Mouse (Mus musculus) layer of hippocampus, postnatal 14 days (tissue): ENCODE data around the gene Nabp2. TPM values are rescaled to one million over a fixed set of nuclear protein-coding genes. Genes with fewer than 3 reads are reported as not detected.
A peak's percentile ranks its signal among the peaks of the same experiment; 100 is the strongest.

ENCODE experiments used
- DNase-seq, 2 experiments: peaks; one replicate each; pipeline ENCODE4 v3.0.0; 2021 to 2022; ENCODE audit warnings: low spot score in 2 of 2, mixed read lengths in 1 of 2
- total RNA-seq, 2 experiments: library from RNA; stranded (reverse); gene quantifications; 2 replicates each; pipeline ENCODE4 v1.2.3; 2021

The Nabp2 gene
- total RNA-seq, 2 experiments from 2014 or later: 94.5 TPM

GRCm38 (mm10) chr10:128433417-128433816, 22.1 kb upstream of the Nabp2 start:
- DNase-seq: no peak

- DNase-seq: no peak
Observed at GRCm38 (mm10) chr10:128429454-128429853, 18.2 kb upstream of the Nabp2 start.

- no peak for DNase-seq
Observed at GRCm38 (mm10) chr10:128429052-128429451, 17.8 kb upstream of the Nabp2 start.

GRCm38 (mm10) chr10:128425260-128425659, 14.0 kb upstream of the Nabp2 start:
- DNase-seq: no peak

- no peak for DNase-seq
Observed at GRCm38 (mm10) chr10:128424604-128425003, 13.3 kb upstream of the Nabp2 start.

- DNase-seq: no peak
Observed at GRCm38 (mm10) chr10:128422426-128422825, 11.1 kb upstream of the Nabp2 start.

GRCm38 (mm10) chr10:128414848-128415247, 3.6 kb upstream of the Nabp2 start:
- DNase-seq: no peak

- no peak for DNase-seq
Observed at GRCm38 (mm10) chr10:128413076-128413475, 1.8 kb upstream of the Nabp2 start.

GRCm38 (mm10) chr10:128412558-128412957, 1.3 kb upstream of the Nabp2 start:
- no peak for DNase-seq

GRCm38 (mm10) chr10:128412055-128412381, 726 bp upstream of the Nabp2 start:
- no peak for DNase-seq

GRCm38 (mm10) chr10:128410560-128410845, 789 bp downstream of the Nabp2 start:
- DNase-seq: no peak

- peak; percentile 95 to 99 for DNase-seq
Observed at GRCm38 (mm10) chr10:128409692-128410559, 1.4 kb downstream of the Nabp2 start.

GRCm38 (mm10) chr10:128408591-128409535, 2.4 kb downstream of the Nabp2 start:
- peak; percentile 55 to 63 for DNase-seq

GRCm38 (mm10) chr10:128403931-128404330, 7.4 kb downstream of the Nabp2 start:
- no peak for DNase-seq

GRCm38 (mm10) chr10:128401638-128402037, 9.7 kb downstream of the Nabp2 start:
- no peak for DNase-seq

- DNase-seq: no peak
Observed at GRCm38 (mm10) chr10:128401056-128401455, 10.2 kb downstream of the Nabp2 start, which contains the start of gene Slc39a5. TSS of gene Slc39a5 (minus strand) at chr10:128401229.

- no peak for DNase-seq
Observed at GRCm38 (mm10) chr10:128400338-128400737, 11.0 kb downstream of the Nabp2 start.

GRCm38 (mm10) chr10:128397466-128397865, 13.8 kb downstream of the Nabp2 start:
- DNase-seq: no peak

- DNase-seq: no peak
Observed at GRCm38 (mm10) chr10:128396716-128397264, 14.5 kb downstream of the Nabp2 start.

GRCm38 (mm10) chr10:128396017-128396673, 15.1 kb downstream of the Nabp2 start:
- DNase-seq: no peak

GRCm38 (mm10) chr10:128391850-128392249, 19.4 kb downstream of the Nabp2 start:
- no peak for DNase-seq
